Mouse (Mus musculus) midbrain, embryonic 14.5 days (tissue): ENCODE measurements around the gene Rc3h1. TPM values are rescaled to one million over a fixed set of nuclear protein-coding genes. Genes with fewer than 3 reads are reported as not detected.

Experiments used
- ATAC-seq: fragments of 200-750 bp; cut with Nextera tagmentation; 2 replicates; pipeline ENCODE4 v1.8.0; 2017; ENCODE audit warnings: moderate number of reproducible peaks, moderate library complexity; ENCODE audit not compliant: low FRiP score, low TSS enrichment
- DNase-seq: peaks from one replicate; pipeline ENCODE4 v3.0.0-alpha.2; 2015
- H3K27ac ChIP-seq: fragments of 300-500 bp; sonication (generic); replicated peaks from 2 replicates; pipeline ENCODE4 v1.5.1; 2014; ENCODE audit warnings: mild to moderate bottlenecking, low read depth, low read length, moderate library complexity
- H3K27me3 ChIP-seq: fragments of 300-500 bp; sonication (generic); 2 replicates; pipeline ENCODE4 v1.6.1; 2014; ENCODE audit warnings: low read length, control low read depth, mixed read lengths; ENCODE audit not compliant: control insufficient read depth, insufficient read depth
- H3K36me3 ChIP-seq: fragments of 300-500 bp; sonication (generic); 2 replicates; pipeline ENCODE4 v1.6.1; 2014; ENCODE audit warnings: low read length, control low read depth; ENCODE audit not compliant: control insufficient read depth, insufficient read depth
- H3K4me1 ChIP-seq: fragments of 300-500 bp; sonication (generic); 2 replicates; pipeline ENCODE4 v1.6.1; 2014; ENCODE audit warnings: mild to moderate bottlenecking, antibody characterized with exemption, low read length, control low read depth; ENCODE audit not compliant: control insufficient read depth, insufficient read depth
- H3K4me2 ChIP-seq: fragments of 300-500 bp; sonication (generic); 2 replicates; pipeline ENCODE4 v1.6.1; 2014; ENCODE audit warnings: mild to moderate bottlenecking, low read length, moderate library complexity
- H3K4me3 ChIP-seq: fragments of 300-500 bp; sonication (generic); replicated peaks from 2 replicates; pipeline ENCODE4 v1.5.1; 2014; ENCODE audit warnings: low read depth, low read length
- H3K9ac ChIP-seq: fragments of 300-500 bp; sonication (generic); replicated peaks from 2 replicates; pipeline ENCODE4 v1.6.1; 2014; ENCODE audit warnings: mild to moderate bottlenecking, low read length, moderate library complexity
- H3K9me3 ChIP-seq: fragments of 300-500 bp; sonication (generic); 2 replicates; pipeline ENCODE4 v1.6.1; 2016; ENCODE audit warnings: low read length, control low read depth, mixed read lengths; ENCODE audit not compliant: control insufficient read depth
- WGBS: fragments of 180-500 bp; shearing (Covaris S2); extraction: QIAGEN DNeasy Blood & Tissue Kit; methylation state at CpG from one replicate; pipeline ENCODE4 v1.1.7; 2014; 5-methylcytosine and 5-hydroxymethylcytosine counted together
- polyA plus RNA-seq: library from polyadenylated mRNA; unstranded; fragments of >200 nt; fragmentation: Nextera tagmentation; extraction: Ambion mirVana; gene quantifications from 2 replicates; pipeline ENCODE4 v1.2.1, GENCODE M21; 2014

The Rc3h1 gene
- polyA plus RNA-seq, 1 experiment from 2014 or later: 10.7 TPM

- Histone ChIP-seq H3K4me1 (no peaks in the 10 kb centered on the region), H3K9ac (no peak overlapping the region), H3K27me3 (no peaks in the 10 kb centered on the region), H3K36me3 (no peaks in the 10 kb centered on the region), H3K4me2 (no peak overlapping the region), H3K4me3 (no peak overlapping the region), H3K9me3 (no peaks in the 10 kb centered on the region), H3K27ac (no peak overlapping the region)
- DNase-seq: no peak
- ATAC-seq: no peak
- WGBS: 100% methylated on average over 1 of the region's 1 CpGs
These were observed 13.2 kb downstream of the Rc3h1 start for GRCm38 (mm10) chr1:160919383-160919782.

GRCm38 (mm10) chr1:160921938-160922337, 15.7 kb downstream of the Rc3h1 start:
- Histone ChIP-seq H3K27me3 (no peaks in the 10 kb centered on the region), H3K4me1 (no peaks in the 10 kb centered on the region), H3K4me3 (no peak overlapping the region), H3K9me3 (no peaks in the 10 kb centered on the region), H3K36me3 (no peaks in the 10 kb centered on the region), H3K9ac (no peak overlapping the region), H3K4me2 (no peak overlapping the region), H3K27ac (no peak overlapping the region)
- ATAC-seq (no peak), DNase-seq (no peak)
- 95% methylated on average over 1 of the region's 1 CpGs for WGBS

DNA sequence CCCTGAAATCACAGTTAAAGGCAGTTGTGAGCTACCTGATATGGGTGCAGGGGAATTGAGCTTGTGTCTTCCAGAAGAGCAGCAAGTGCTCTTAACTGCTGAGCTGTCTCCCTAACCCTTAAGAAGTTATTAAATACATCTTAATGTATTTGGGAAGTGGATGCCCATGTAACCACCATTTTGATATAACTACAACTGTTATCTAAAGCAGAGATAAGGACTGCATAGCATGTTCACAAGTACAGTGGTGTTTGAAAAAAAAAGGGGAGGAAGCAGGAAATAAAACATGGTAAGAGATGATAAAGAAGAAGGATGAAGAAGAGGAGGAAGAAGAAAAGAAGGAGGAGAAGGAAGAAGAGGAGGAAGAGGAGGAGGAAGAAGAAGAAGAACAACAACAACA, 25.1 kb downstream of the Rc3h1 start:
- peaks cover 22% of the 10 kb centered on the region for H3K36me3 ChIP-seq
- H3K4me2 ChIP-seq: no peak overlapping the region
- H3K27ac ChIP-seq: no peak overlapping the region
- no peak overlapping the region for H3K4me3 ChIP-seq
- DNase-seq: no peak
- H3K9me3 ChIP-seq: no peaks in the 10 kb centered on the region
- no peaks in the 10 kb centered on the region for H3K27me3 ChIP-seq
- no peak overlapping the region for H3K9ac ChIP-seq
- ATAC-seq: no peak
- no peaks in the 10 kb centered on the region for H3K4me1 ChIP-seq

- H3K4me1 ChIP-seq: no peaks in the 10 kb centered on the region
- 68% methylated on average over 4 of the region's 4 CpGs for WGBS
- DNase-seq (peak; percentile 83), ATAC-seq (no peak)
- peaks cover 33% of the 10 kb centered on the region for H3K36me3 ChIP-seq
- H3K27me3 ChIP-seq: no peaks in the 10 kb centered on the region
- no peak overlapping the region for H3K4me2 ChIP-seq
- H3K9me3 ChIP-seq: no peaks in the 10 kb centered on the region
- no peak overlapping the region for H3K9ac ChIP-seq
- H3K4me3 ChIP-seq: no peak overlapping the region
- H3K27ac ChIP-seq: no peak overlapping the region
These were observed 27.8 kb downstream of the Rc3h1 start for GRCm38 (mm10) chr1:160933896-160934482.

GRCm38 (mm10) chr1:160935551-160935950, 29.3 kb downstream of the Rc3h1 start:
- WGBS: 94% methylated on average over 6 of the region's 6 CpGs
- ATAC-seq (no peak), DNase-seq (peak; percentile 30)
- Histone ChIP-seq H3K4me1 (no peaks in the 10 kb centered on the region), H3K9me3 (no peaks in the 10 kb centered on the region), H3K27me3 (no peaks in the 10 kb centered on the region), H3K36me3 (peaks cover 39% of the 10 kb centered on the region), H3K4me2 (no peak overlapping the region), H3K9ac (no peak overlapping the region), H3K27ac (no peak overlapping the region), H3K4me3 (no peak overlapping the region)

- Histone ChIP-seq H3K27ac (no peak overlapping the region), H3K9me3 (no peaks in the 10 kb centered on the region), H3K27me3 (no peaks in the 10 kb centered on the region), H3K4me1 (no peaks in the 10 kb centered on the region), H3K36me3 (peaks cover 84% of the 10 kb centered on the region), H3K4me2 (no peak overlapping the region), H3K9ac (no peak overlapping the region), H3K4me3 (no peak overlapping the region)
- 92% methylated on average over 7 of the region's 7 CpGs for WGBS
- ATAC-seq: no peak
- no peak for DNase-seq
These were observed 57.0 kb downstream of the Rc3h1 start for GRCm38 (mm10) chr1:160963199-160963598.

DNA sequence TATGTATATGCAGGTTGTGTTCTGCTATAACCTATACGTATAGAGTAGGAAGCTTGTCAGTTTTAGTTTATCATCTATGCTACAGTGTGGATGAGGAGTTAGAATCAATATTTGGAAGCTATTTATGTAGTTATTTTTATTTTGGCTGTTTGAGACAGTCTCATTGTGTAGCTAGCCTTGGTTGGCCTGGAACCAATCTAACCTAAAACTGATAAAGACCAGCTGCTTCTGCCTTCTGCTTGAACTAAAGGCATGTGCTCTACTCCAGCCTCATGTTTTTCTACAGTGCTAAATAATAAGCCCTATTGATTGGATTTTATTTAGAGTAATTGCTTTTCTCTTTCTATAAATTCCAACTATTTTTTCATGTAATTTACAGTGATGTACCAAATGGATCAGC, 61.0 kb downstream of the Rc3h1 start:
- H3K4me1 ChIP-seq: no peaks in the 10 kb centered on the region
- H3K4me3 ChIP-seq: no peak overlapping the region
- WGBS: 92% methylated on average over 1 of the region's 1 CpGs
- DNase-seq: no peak
- H3K9me3 ChIP-seq: no peaks in the 10 kb centered on the region
- no peak for ATAC-seq
- H3K36me3 ChIP-seq: peaks cover 79% of the 10 kb centered on the region
- no peak overlapping the region for H3K27ac ChIP-seq
- H3K9ac ChIP-seq: no peak overlapping the region
- no peak overlapping the region for H3K4me2 ChIP-seq
- H3K27me3 ChIP-seq: no peaks in the 10 kb centered on the region

DNA sequence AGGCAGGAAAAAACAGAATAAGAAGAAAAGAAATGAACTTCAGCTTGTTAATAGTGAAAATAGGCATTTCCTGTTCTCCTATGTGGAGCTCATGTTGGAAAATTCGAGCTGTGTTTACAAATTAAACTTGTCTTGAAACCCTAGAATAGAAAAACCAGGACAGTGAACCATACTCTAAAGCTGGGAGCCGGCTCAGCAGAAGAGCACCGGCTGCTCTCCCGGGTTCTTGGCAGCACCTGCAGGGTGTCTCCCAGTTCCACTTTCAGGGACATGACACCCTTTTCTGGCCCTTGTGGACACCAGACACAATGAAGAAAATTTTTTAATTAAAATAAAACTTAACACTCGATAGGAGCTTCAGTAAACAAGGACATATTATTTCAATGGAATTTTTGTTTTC, 62.4 kb downstream of the Rc3h1 start:
- Histone ChIP-seq H3K27me3 (no peaks in the 10 kb centered on the region), H3K9ac (no peak overlapping the region), H3K27ac (no peak overlapping the region), H3K4me3 (no peak overlapping the region), H3K4me2 (no peak overlapping the region), H3K4me1 (no peaks in the 10 kb centered on the region), H3K9me3 (no peaks in the 10 kb centered on the region), H3K36me3 (peaks cover 77% of the 10 kb centered on the region)
- WGBS: 92% methylated on average over 5 of the region's 5 CpGs
- DNase-seq (no peak), ATAC-seq (no peak)

- no peak for DNase-seq
- Histone ChIP-seq H3K27me3 (no peaks in the 10 kb centered on the region), H3K27ac (no peak within 1 kb of the TSS), H3K4me3 (no peak within 1 kb of the TSS), H3K4me2 (no peak within 1 kb of the TSS), H3K4me1 (no peaks in the 10 kb centered on the region), H3K9me3 (no peaks in the 10 kb centered on the region), H3K9ac (no peak within 1 kb of the TSS), H3K36me3 (0 out of 2 replicates have a peak, but pooled peaks cover 19% of the 10 kb centered on the region)
- ATAC-seq: no peak
- 93% methylated on average over 4 of the region's 4 CpGs for WGBS
These were observed 72.0 kb downstream of the Rc3h1 start, which contains the start of gene Serpinc1 for GRCm38 (mm10) chr1:160978071-160978735. Gene Serpinc1, plus strand, starts transcription at chr1:160978585.
